Comparison of ENCODE assay signal across 18 mouse cellular contexts in genomic region chr6:53462802-53463201, GRCm38 (mm10).
DNase-seq lines count a peak whose midpoint lies in the region; ATAC-seq and TF ChIP-seq lines count a peak whose summit lies in the region.
"Had no signal": no experiment of that assay in that cellular context is flagged by ENCODE, and none has a peak within 500 bp of the region (broad histone marks: within the 10 kb centered on the region; RNA-seq: fewer than 3 reads in every experiment).

No protein-coding gene starts in this region.

- 45% methylated on average over 7 of the region's 7 CpGs for WGBS in forebrain, embryonic 15.5 days
- WGBS in forebrain, embryonic 10.5 days = 77% methylated on average over 7 of the region's 7 CpGs
- WGBS in midbrain, postnatal 0 days = 81% methylated on average over 7 of the region's 7 CpGs
- 82% methylated on average over 7 of the region's 7 CpGs for WGBS in midbrain, embryonic 10.5 days
- 76% methylated on average over 7 of the region's 7 CpGs for WGBS in embryonic facial prominence, embryonic 10.5 days

- H3K4me2 ChIP-seq in forebrain, embryonic 15.5 days (replicated peaks) = no peak overlapping the region
- no peak overlapping the region for H3K4me2 ChIP-seq in midbrain, postnatal 0 days (ENCODE audit: low read depth, low read length, poor library complexity, severe bottlenecking)
- H3K4me2 ChIP-seq: heart, embryonic 12.5 days; liver, embryonic 12.5 days; lung, embryonic 14.5 days; midbrain, embryonic 13.5 days had no signal

- H3K4me3 ChIP-seq in forebrain, embryonic 15.5 days = no peak overlapping the region
- no peak overlapping the region for H3K4me3 ChIP-seq in forebrain, embryonic 10.5 days
- no peak overlapping the region for H3K4me3 ChIP-seq in midbrain, postnatal 0 days (ENCODE audit: low read depth, low read length)
- H3K4me3 ChIP-seq in midbrain, embryonic 10.5 days = no peak overlapping the region
- H3K4me3 ChIP-seq in embryonic facial prominence, embryonic 10.5 days = no peak overlapping the region
- H3K4me3 ChIP-seq: heart, embryonic 12.5 days; liver, embryonic 12.5 days; midbrain, embryonic 13.5 days; myocyte had no signal

- H3K9me3 ChIP-seq in forebrain, embryonic 15.5 days = no peaks in the 10 kb centered on the region
- no peaks in the 10 kb centered on the region for H3K9me3 ChIP-seq in forebrain, embryonic 10.5 days
- H3K9me3 ChIP-seq in midbrain, postnatal 0 days (ENCODE audit: low read length) = no peaks in the 10 kb centered on the region
- H3K9me3 ChIP-seq in midbrain, embryonic 10.5 days (replicated peaks) = no peaks in the 10 kb centered on the region
- no peaks in the 10 kb centered on the region for H3K9me3 ChIP-seq in embryonic facial prominence, embryonic 10.5 days
- H3K9me3 ChIP-seq: heart, embryonic 12.5 days; liver, embryonic 12.5 days; midbrain, embryonic 13.5 days had no signal

- H3K27ac ChIP-seq in forebrain, embryonic 15.5 days (replicated peaks) = peak overlapping the region; percentile 51
- no peak overlapping the region for H3K27ac ChIP-seq in forebrain, embryonic 10.5 days
- no peak overlapping the region for H3K27ac ChIP-seq in midbrain, postnatal 0 days (ENCODE audit: low read depth, low read length)
- no peak overlapping the region for H3K27ac ChIP-seq in midbrain, embryonic 10.5 days (replicated peaks)
- H3K27ac ChIP-seq in embryonic facial prominence, embryonic 10.5 days (replicated peaks) = peak overlapping the region; percentile 55; the same call in 1 of the 2 replicates
- H3K27ac ChIP-seq: liver, embryonic 12.5 days; macrophage; midbrain, embryonic 13.5 days had no signal

- intact Hi-C loops in left cerebral cortex, postnatal 10 days (cut with DNase I) = no loop called here

- H3K36me3 ChIP-seq in forebrain, embryonic 15.5 days = no peaks in the 10 kb centered on the region
- no peaks in the 10 kb centered on the region for H3K36me3 ChIP-seq in forebrain, embryonic 10.5 days (replicated peaks)
- no peaks in the 10 kb centered on the region for H3K36me3 ChIP-seq in midbrain, postnatal 0 days (ENCODE audit: insufficient read depth, low read length)
- no peaks in the 10 kb centered on the region for H3K36me3 ChIP-seq in midbrain, embryonic 10.5 days
- no peaks in the 10 kb centered on the region for H3K36me3 ChIP-seq in embryonic facial prominence, embryonic 10.5 days (replicated peaks)
- H3K36me3 ChIP-seq: heart, embryonic 12.5 days; liver, embryonic 12.5 days; midbrain, embryonic 13.5 days had no signal

- ATAC-seq in forebrain, embryonic 15.5 days (replicated peaks) = peak; percentile 41; the same call in 1 of the 2 replicates
- ATAC-seq in midbrain, postnatal 0 days (ENCODE audit: low FRiP score) = no peak
- ATAC-seq in megakaryocyte progenitor cell, adult 5-6 weeks (replicated peaks; ENCODE audit: poor library complexity) = no peak
- ATAC-seq: liver, embryonic 12.5 days; midbrain, embryonic 13.5 days had no signal

- no peak for TF ChIP-seq CTCF in midbrain, postnatal 0 days (IDR thresholded peaks at IDR 0.05)

- no peak for DNase-seq in forebrain, embryonic 10.5 days (ENCODE audit: extremely low spot score, low spot score)
- peak; percentile 28 for DNase-seq in midbrain, postnatal 0 days (ENCODE audit: low spot score)
- DNase-seq in midbrain, embryonic 10.5 days (ENCODE audit: low spot score) = no peak
- no peak for DNase-seq in embryonic facial prominence, embryonic 10.5 days (ENCODE audit: low spot score)
- DNase-seq in spleen, postnatal 4 days (ENCODE audit: low spot score in 2 of 2) = no peak
- DNase-seq in left cerebral cortex, postnatal 10 days (ENCODE audit: extremely low spot score in 1 of 2, low spot score in 2 of 2) = no peak
- DNase-seq: adrenal gland, postnatal 10 days; kidney, adult 2 months; kidney, postnatal 14 days; lung, embryonic 14.5 days; thymus, adult 18-20 months had no signal

- H3K4me1 ChIP-seq in forebrain, embryonic 15.5 days = peaks cover 14% of the 10 kb centered on the region
- peaks cover 35% of the 10 kb centered on the region for H3K4me1 ChIP-seq in forebrain, embryonic 10.5 days
- H3K4me1 ChIP-seq in midbrain, postnatal 0 days (ENCODE audit: insufficient read depth, low read length) = no peaks in the 10 kb centered on the region
- peaks cover 11% of the 10 kb centered on the region for H3K4me1 ChIP-seq in midbrain, embryonic 10.5 days
- H3K4me1 ChIP-seq in embryonic facial prominence, embryonic 10.5 days = peaks cover 30% of the 10 kb centered on the region
- H3K4me1 ChIP-seq: liver, embryonic 12.5 days had no signal

- H3K27me3 ChIP-seq in forebrain, embryonic 15.5 days = no peaks in the 10 kb centered on the region
- H3K27me3 ChIP-seq in forebrain, embryonic 10.5 days (ENCODE audit: poor library complexity, severe bottlenecking) = no peaks in the 10 kb centered on the region
- no peaks in the 10 kb centered on the region for H3K27me3 ChIP-seq in midbrain, postnatal 0 days (ENCODE audit: insufficient read depth, low read length)
- no peaks in the 10 kb centered on the region for H3K27me3 ChIP-seq in midbrain, embryonic 10.5 days (ENCODE audit: low read depth, poor library complexity, severe bottlenecking)
- 0 out of 2 replicates have a peak, but pooled peaks cover under 1% of the 10 kb centered on the region for H3K27me3 ChIP-seq in embryonic facial prominence, embryonic 10.5 days (replicated peaks; ENCODE audit: low read depth, poor library complexity, severe bottlenecking)
- H3K27me3 ChIP-seq: heart, embryonic 12.5 days; liver, embryonic 12.5 days had no signal

- H3K9ac ChIP-seq in forebrain, embryonic 15.5 days (replicated peaks) = no peak overlapping the region
- H3K9ac ChIP-seq in midbrain, postnatal 0 days (replicated peaks; ENCODE audit: low read length, poor library complexity, severe bottlenecking) = no peak overlapping the region
- H3K9ac ChIP-seq: heart, embryonic 12.5 days; liver, embryonic 12.5 days; lung, embryonic 14.5 days; midbrain, embryonic 13.5 days had no signal

Comparison
In these comparisons a context has a peak if more than half of its experiments do, and no peak if none do; other contexts are left out.
1. H3K27ac ChIP-seq: peak in forebrain, embryonic 15.5 days (single experiment) and embryonic facial prominence, embryonic 10.5 days (single experiment); none in forebrain, embryonic 10.5 days (single experiment), midbrain, postnatal 0 days (single experiment) and midbrain, embryonic 10.5 days (single experiment).